Comparison of ENCODE assay signal across 25 mouse cellular contexts in the genomic region with DNA sequence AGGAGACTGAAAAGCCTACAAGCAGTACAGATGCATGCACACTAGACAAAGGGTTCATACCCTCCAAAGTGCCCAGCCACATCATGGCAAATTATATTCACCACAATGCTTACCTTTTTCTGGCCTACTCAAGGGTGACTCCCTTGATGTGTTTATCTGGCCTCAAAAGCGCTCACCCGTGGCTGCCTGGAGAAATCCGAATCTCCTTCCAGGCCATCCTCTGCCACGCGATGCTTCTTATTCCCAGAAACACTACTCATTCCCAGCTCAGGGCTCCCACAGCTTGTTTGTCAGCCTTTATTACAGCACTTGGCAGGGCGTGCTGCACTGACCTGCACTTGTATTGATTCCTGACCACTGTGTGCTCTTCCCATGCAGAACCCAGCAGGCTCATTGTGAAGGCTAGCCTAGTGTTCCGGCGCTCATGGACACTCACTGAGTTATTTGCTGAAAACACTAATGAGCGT.
DNase-seq lines count a peak whose midpoint lies in the region; ATAC-seq lines count a peak whose summit lies in the region.
"Had no signal": no experiment of that assay in that cellular context is flagged by ENCODE, and none has a peak within 500 bp of the region (broad histone marks: within the 10 kb centered on the region; RNA-seq: fewer than 3 reads in every experiment).

No protein-coding gene starts in this region.

- H3K4me2 ChIP-seq in hindbrain, embryonic 13.5 days = no peak overlapping the region
- no peak overlapping the region for H3K4me2 ChIP-seq in midbrain, embryonic 13.5 days (replicated peaks)
- H3K4me2 ChIP-seq in midbrain, embryonic 11.5 days = no peak overlapping the region
- H3K4me2 ChIP-seq: embryonic facial prominence, embryonic 13.5 days; heart, embryonic 11.5 days; limb, embryonic 15.5 days; neural tube, embryonic 12.5 days had no signal

- no peaks in the 10 kb centered on the region for H3K27me3 ChIP-seq in hindbrain, embryonic 13.5 days
- H3K27me3 ChIP-seq in hindbrain, embryonic 10.5 days (ENCODE audit: insufficient read depth, poor library complexity, severe bottlenecking) = no peaks in the 10 kb centered on the region
- H3K27me3 ChIP-seq in midbrain, embryonic 13.5 days = no peaks in the 10 kb centered on the region
- no peaks in the 10 kb centered on the region for H3K27me3 ChIP-seq in midbrain, embryonic 11.5 days (ENCODE audit: control insufficient read depth, insufficient read depth, low read length)
- H3K27me3 ChIP-seq: embryonic facial prominence, embryonic 13.5 days; limb, embryonic 15.5 days; neural tube, embryonic 12.5 days had no signal

- peaks cover 5% of the 10 kb centered on the region for H3K4me1 ChIP-seq in hindbrain, embryonic 13.5 days (replicated peaks)
- H3K4me1 ChIP-seq in hindbrain, embryonic 10.5 days (replicated peaks) = peaks cover 9% of the 10 kb centered on the region; the same call in 1 of the 2 replicates
- H3K4me1 ChIP-seq in midbrain, embryonic 13.5 days (replicated peaks) = 0 out of 2 replicates have a peak, but pooled peaks cover 5% of the 10 kb centered on the region
- H3K4me1 ChIP-seq in midbrain, embryonic 11.5 days (ENCODE audit: control insufficient read depth, insufficient read depth, low read length) = no peaks in the 10 kb centered on the region
- H3K4me1 ChIP-seq: embryonic facial prominence, embryonic 13.5 days; neural tube, embryonic 12.5 days had no signal

- peak overlapping the region; percentile 52; the same call in 1 of the 2 replicates for H3K27ac ChIP-seq in hindbrain, embryonic 13.5 days
- H3K27ac ChIP-seq in hindbrain, embryonic 10.5 days = no peak overlapping the region; the same call in 1 of the 2 replicates
- H3K27ac ChIP-seq in midbrain, embryonic 13.5 days = no peak overlapping the region
- H3K27ac ChIP-seq in midbrain, embryonic 11.5 days (ENCODE audit: low read depth, low read length) = no peak overlapping the region
- H3K27ac ChIP-seq: embryonic facial prominence, embryonic 13.5 days; layer of hippocampus, adult 2 months; limb, embryonic 15.5 days; neural tube, embryonic 12.5 days had no signal

- ATAC-seq in cerebellum, adult (ENCODE audit: insufficient number of reproducible peaks, low FRiP score, low TSS enrichment) = no peak
- ATAC-seq in hindbrain, embryonic 13.5 days (ENCODE audit: low FRiP score) = no peak; the same call in 1 of the 2 replicates
- ATAC-seq in midbrain, embryonic 13.5 days = 0 out of 2 replicates have a peak, but pooled peaks have one; percentile 58
- no peak for ATAC-seq in midbrain, embryonic 11.5 days (ENCODE audit: low FRiP score)
- ATAC-seq: activated CD4-positive, CD25-positive, alpha-beta regulatory T cell, adult 4 months; CD4-positive, CD25-positive, alpha-beta regulatory T cell, adult 4 months; inflammation-experienced regulatory T-cells, adult 6 months; liver, postnatal 0 days had no signal

- no peak overlapping the region for H3K9ac ChIP-seq in hindbrain, embryonic 13.5 days
- no peak overlapping the region for H3K9ac ChIP-seq in midbrain, embryonic 13.5 days (replicated peaks)
- H3K9ac ChIP-seq in midbrain, embryonic 11.5 days (ENCODE audit: low read length) = no peak overlapping the region
- H3K9ac ChIP-seq: embryonic facial prominence, embryonic 13.5 days; limb, embryonic 15.5 days; liver, postnatal 0 days; neural tube, embryonic 12.5 days had no signal

- H3K9me3 ChIP-seq in hindbrain, embryonic 13.5 days = no peaks in the 10 kb centered on the region
- no peaks in the 10 kb centered on the region for H3K9me3 ChIP-seq in hindbrain, embryonic 10.5 days
- no peaks in the 10 kb centered on the region for H3K9me3 ChIP-seq in midbrain, embryonic 13.5 days
- H3K9me3 ChIP-seq in midbrain, embryonic 11.5 days (ENCODE audit: control insufficient read depth, low read length) = no peaks in the 10 kb centered on the region
- H3K9me3 ChIP-seq: embryonic facial prominence, embryonic 13.5 days; limb, embryonic 15.5 days; neural tube, embryonic 12.5 days had no signal

- H3K4me3 ChIP-seq in hindbrain, embryonic 13.5 days = no peak overlapping the region
- H3K4me3 ChIP-seq in hindbrain, embryonic 10.5 days = no peak overlapping the region
- H3K4me3 ChIP-seq in midbrain, embryonic 13.5 days (replicated peaks) = no peak overlapping the region
- no peak overlapping the region for H3K4me3 ChIP-seq in midbrain, embryonic 11.5 days (ENCODE audit: low read depth, low read length)
- H3K4me3 ChIP-seq: embryonic facial prominence, embryonic 13.5 days; layer of hippocampus, adult 2 months; limb, embryonic 15.5 days; neural tube, embryonic 12.5 days had no signal

- 55% methylated on average over 9 of the region's 9 CpGs for WGBS in hindbrain, embryonic 13.5 days
- WGBS in hindbrain, embryonic 10.5 days = 62% methylated on average over 9 of the region's 9 CpGs
- WGBS in midbrain, embryonic 13.5 days = 55% methylated on average over 9 of the region's 9 CpGs
- 55% methylated on average over 9 of the region's 9 CpGs for WGBS in midbrain, embryonic 11.5 days

- H3K36me3 ChIP-seq in hindbrain, embryonic 13.5 days = no peaks in the 10 kb centered on the region
- no peaks in the 10 kb centered on the region for H3K36me3 ChIP-seq in hindbrain, embryonic 10.5 days
- H3K36me3 ChIP-seq in midbrain, embryonic 13.5 days = no peaks in the 10 kb centered on the region
- no peaks in the 10 kb centered on the region for H3K36me3 ChIP-seq in midbrain, embryonic 11.5 days (ENCODE audit: control insufficient read depth, insufficient read depth, low read length)
- H3K36me3 ChIP-seq: embryonic facial prominence, embryonic 13.5 days; limb, embryonic 15.5 days; neural tube, embryonic 12.5 days had no signal

- peak; percentile 6 to 9 for DNase-seq in cerebellum, postnatal 14 days
- DNase-seq in hindbrain, embryonic 10.5 days (ENCODE audit: low spot score) = no peak
- no peak for DNase-seq in midbrain, embryonic 11.5 days (ENCODE audit: low spot score, missing footprints)
- DNase-seq in left cerebral cortex, adult 18-20 months (ENCODE audit: low spot score in 2 of 2) = no peak
- no peak for DNase-seq in layer of hippocampus, postnatal 36 days
- DNase-seq: adrenal gland, postnatal 10 days; cerebellum, adult 11-12 months; heart, postnatal 10 days; kidney, postnatal 10 days; liver, postnatal 0 days; lung, postnatal 10 days; spleen, adult 18-20 months; thymus, adult 18-20 months; thymus, postnatal 4 days had no signal

Comparison
In these comparisons a context has a peak if more than half of its experiments do, and no peak if none do; other contexts are left out.
1. DNase-seq: peak in cerebellum, postnatal 14 days (2 of 2); none in hindbrain, embryonic 10.5 days (single experiment), midbrain, embryonic 11.5 days (single experiment), left cerebral cortex, adult 18-20 months (0 of 2) and layer of hippocampus, postnatal 36 days (0 of 2).